Mouse (Mus musculus): Measurements from ENCODE around the gene Egfl7. TPM values are rescaled to one million over a fixed set of nuclear protein-coding genes. Genes with fewer than 3 reads are reported as not detected.

Gene Egfl7
- polyA plus RNA-seq, 1 experiment from 2014 or later: 110 TPM

DNA sequence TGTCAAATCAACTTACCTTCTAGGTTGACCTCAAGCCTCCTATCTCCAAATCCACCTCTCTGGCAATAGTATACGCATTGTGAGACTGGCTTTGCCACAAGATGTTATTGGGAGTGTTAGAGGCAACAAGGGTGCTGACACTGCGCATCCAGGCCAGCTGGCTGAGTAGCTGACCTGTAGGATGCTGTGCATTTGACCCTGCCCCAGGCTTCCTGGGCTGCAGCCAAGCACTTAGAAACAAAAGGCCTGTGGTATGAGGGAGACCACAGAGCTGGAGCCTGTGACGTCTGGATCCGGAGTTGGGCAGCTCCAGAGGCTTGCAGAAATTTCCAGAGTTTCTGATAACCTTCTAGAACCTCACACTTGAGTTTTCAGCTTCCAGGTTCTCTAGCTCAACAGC, 36.7 kb upstream of the Egfl7 start:
- DNase-seq (ENCODE audit: low spot score) (no peak), ATAC-seq (ENCODE audit: low read depth) (no peak)
- no peaks in the 10 kb centered on the region for H3K27me3 ChIP-seq (replicated peaks; ENCODE audit: control insufficient read depth, insufficient read depth, low read length)
- 55% methylated on average over 4 of the region's 4 CpGs for WGBS
- H3K36me3 ChIP-seq (ENCODE audit: control insufficient read depth, insufficient read depth, low read length): no peaks in the 10 kb centered on the region
- peaks cover 9% of the 10 kb centered on the region for H3K4me1 ChIP-seq (ENCODE audit: control insufficient read depth, insufficient read depth, low read length)
- H3K9me3 ChIP-seq (ENCODE audit: control insufficient read depth, low read length): no peaks in the 10 kb centered on the region
- H3K4me2 ChIP-seq (ENCODE audit: low read depth, low read length): no peak overlapping the region
- no peak overlapping the region for H3K27ac ChIP-seq (replicated peaks; ENCODE audit: low read depth, low read length)
- no peak overlapping the region for H3K9ac ChIP-seq (ENCODE audit: low read depth, low read length)
- H3K4me3 ChIP-seq (ENCODE audit: low read depth, low read length): no peak overlapping the region

DNA sequence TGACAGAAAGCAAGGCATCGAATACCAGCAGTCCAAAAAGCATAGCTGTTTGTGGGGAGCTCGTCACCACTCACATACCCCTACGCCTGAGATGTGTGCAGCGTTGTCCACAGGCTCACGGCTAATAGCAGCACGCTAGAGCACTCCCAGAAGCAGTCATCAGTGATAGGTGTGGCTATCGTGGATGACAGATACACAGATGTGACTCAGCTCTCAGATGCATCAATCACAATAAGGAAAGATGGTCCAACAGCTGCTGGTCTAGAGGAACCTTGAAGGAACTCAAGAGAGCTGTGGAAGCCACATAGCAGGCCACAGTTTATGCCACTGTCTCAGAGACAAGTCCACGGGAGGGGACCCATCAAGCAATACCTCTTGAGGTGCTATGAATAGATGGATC, 36.0 kb upstream of the Egfl7 start:
- WGBS: 81% methylated on average over 8 of the region's 8 CpGs
- H3K4me1 ChIP-seq (ENCODE audit: control insufficient read depth, insufficient read depth, low read length): peaks cover 9% of the 10 kb centered on the region
- H3K27ac ChIP-seq (replicated peaks; ENCODE audit: low read depth, low read length): no peak overlapping the region
- no peaks in the 10 kb centered on the region for H3K36me3 ChIP-seq (ENCODE audit: control insufficient read depth, insufficient read depth, low read length)
- H3K9me3 ChIP-seq (ENCODE audit: control insufficient read depth, low read length): no peaks in the 10 kb centered on the region
- no peak overlapping the region for H3K4me2 ChIP-seq (ENCODE audit: low read depth, low read length)
- ATAC-seq (ENCODE audit: low read depth) (no peak), DNase-seq (ENCODE audit: low spot score) (no peak)
- H3K4me3 ChIP-seq (ENCODE audit: low read depth, low read length): no peak overlapping the region
- no peak overlapping the region for H3K9ac ChIP-seq (ENCODE audit: low read depth, low read length)
- H3K27me3 ChIP-seq (replicated peaks; ENCODE audit: control insufficient read depth, insufficient read depth, low read length): no peaks in the 10 kb centered on the region

DNA sequence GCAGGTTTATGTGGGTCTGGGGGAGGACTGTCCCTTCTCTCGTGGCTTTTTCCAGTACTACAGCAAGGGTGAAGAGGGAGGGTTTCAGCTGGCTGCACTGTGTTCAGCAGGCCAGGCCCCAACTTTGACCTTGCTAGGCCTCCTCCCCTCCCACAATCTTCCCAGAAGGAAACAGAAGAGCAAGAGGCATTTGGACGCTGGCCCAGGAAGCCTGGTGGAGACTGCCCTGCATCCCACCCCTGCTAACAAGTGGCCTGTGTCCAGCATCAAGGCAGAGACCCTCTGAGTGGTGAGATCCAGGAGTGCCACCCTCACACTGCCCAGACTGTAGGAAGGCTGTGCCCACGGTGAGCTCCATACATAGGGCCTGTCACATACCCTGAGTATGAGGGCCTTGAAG, 35.5 kb upstream of the Egfl7 start:
- WGBS: 82% methylated on average over 3 of the region's 3 CpGs
- no peak overlapping the region for H3K4me2 ChIP-seq (ENCODE audit: low read depth, low read length)
- no peak overlapping the region for H3K4me3 ChIP-seq (ENCODE audit: low read depth, low read length)
- no peaks in the 10 kb centered on the region for H3K27me3 ChIP-seq (replicated peaks; ENCODE audit: control insufficient read depth, insufficient read depth, low read length)
- DNase-seq (ENCODE audit: low spot score): no peak
- H3K4me1 ChIP-seq (ENCODE audit: control insufficient read depth, insufficient read depth, low read length): peaks cover 9% of the 10 kb centered on the region
- H3K36me3 ChIP-seq (ENCODE audit: control insufficient read depth, insufficient read depth, low read length): no peaks in the 10 kb centered on the region
- ATAC-seq (ENCODE audit: low read depth): no peak
- no peaks in the 10 kb centered on the region for H3K9me3 ChIP-seq (ENCODE audit: control insufficient read depth, low read length)
- no peak overlapping the region for H3K27ac ChIP-seq (replicated peaks; ENCODE audit: low read depth, low read length)
- no peak overlapping the region for H3K9ac ChIP-seq (ENCODE audit: low read depth, low read length)

DNA sequence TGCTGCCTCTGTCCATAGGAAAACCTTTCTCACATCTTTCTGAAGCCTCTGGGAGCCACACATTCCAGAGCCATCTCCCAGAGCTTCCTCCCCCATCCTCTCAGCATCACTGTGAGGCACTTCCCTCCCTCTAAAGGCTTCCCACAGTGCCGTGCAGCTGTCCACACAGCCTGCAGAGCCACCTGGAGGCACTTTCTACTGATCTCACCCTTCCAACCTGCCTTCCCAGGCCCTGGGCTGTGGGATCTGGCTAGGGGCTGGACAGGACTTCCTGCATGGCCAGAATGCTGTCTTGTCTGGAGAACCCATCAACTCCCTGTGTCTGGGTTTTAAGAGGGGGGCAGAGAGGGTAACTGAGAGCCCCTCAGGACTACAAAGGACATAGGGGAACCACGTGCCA, 32.3 kb upstream of the Egfl7 start:
- DNase-seq (ENCODE audit: low spot score): peak; percentile 62
- Histone ChIP-seq H3K4me1 (ENCODE audit: control insufficient read depth, insufficient read depth, low read length) (peaks cover 11% of the 10 kb centered on the region), H3K4me2 (ENCODE audit: low read depth, low read length) (no peak overlapping the region), H3K36me3 (ENCODE audit: control insufficient read depth, insufficient read depth, low read length) (no peaks in the 10 kb centered on the region), H3K9me3 (ENCODE audit: control insufficient read depth, low read length) (no peaks in the 10 kb centered on the region), H3K4me3 (ENCODE audit: low read depth, low read length) (no peak overlapping the region), H3K27ac (replicated peaks; ENCODE audit: low read depth, low read length) (peak overlapping the region; percentile 19), H3K9ac (ENCODE audit: low read depth, low read length) (no peak overlapping the region), H3K27me3 (replicated peaks; ENCODE audit: control insufficient read depth, insufficient read depth, low read length) (no peaks in the 10 kb centered on the region)
- WGBS: 10% methylated on average over 2 of the region's 2 CpGs
- ATAC-seq (ENCODE audit: low read depth): peak; percentile 76

DNA sequence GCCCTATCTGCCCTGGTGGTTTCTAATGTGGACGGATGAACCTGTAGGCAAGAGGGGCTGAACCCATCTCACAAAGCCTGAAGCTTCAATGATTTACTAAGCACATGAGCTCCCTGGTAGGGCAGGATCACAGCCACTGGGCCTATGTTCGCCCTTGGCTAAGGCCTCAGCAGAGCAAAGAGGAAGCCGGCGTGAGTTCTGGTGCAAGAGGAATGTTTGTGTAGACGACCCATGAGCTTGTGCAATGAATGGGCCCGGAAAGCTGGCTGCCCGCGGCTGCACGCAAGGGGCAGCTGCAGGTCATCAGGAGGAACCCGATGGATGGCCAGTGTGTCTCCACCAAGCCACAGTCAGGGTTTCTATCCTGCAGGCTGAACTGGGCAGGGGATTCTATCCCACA, 30.0 kb upstream of the Egfl7 start:
- Histone ChIP-seq H3K9me3 (ENCODE audit: control insufficient read depth, low read length) (no peaks in the 10 kb centered on the region), H3K27me3 (replicated peaks; ENCODE audit: control insufficient read depth, insufficient read depth, low read length) (no peaks in the 10 kb centered on the region), H3K4me1 (ENCODE audit: control insufficient read depth, insufficient read depth, low read length) (peaks cover 8% of the 10 kb centered on the region), H3K27ac (replicated peaks; ENCODE audit: low read depth, low read length) (no peak overlapping the region), H3K9ac (ENCODE audit: low read depth, low read length) (no peak overlapping the region), H3K4me2 (ENCODE audit: low read depth, low read length) (no peak overlapping the region), H3K36me3 (ENCODE audit: control insufficient read depth, insufficient read depth, low read length) (no peaks in the 10 kb centered on the region), H3K4me3 (ENCODE audit: low read depth, low read length) (no peak overlapping the region)
- no peak for ATAC-seq (ENCODE audit: low read depth)
- 69% methylated on average over 10 of the region's 10 CpGs for WGBS
- DNase-seq (ENCODE audit: low spot score): no peak

DNA sequence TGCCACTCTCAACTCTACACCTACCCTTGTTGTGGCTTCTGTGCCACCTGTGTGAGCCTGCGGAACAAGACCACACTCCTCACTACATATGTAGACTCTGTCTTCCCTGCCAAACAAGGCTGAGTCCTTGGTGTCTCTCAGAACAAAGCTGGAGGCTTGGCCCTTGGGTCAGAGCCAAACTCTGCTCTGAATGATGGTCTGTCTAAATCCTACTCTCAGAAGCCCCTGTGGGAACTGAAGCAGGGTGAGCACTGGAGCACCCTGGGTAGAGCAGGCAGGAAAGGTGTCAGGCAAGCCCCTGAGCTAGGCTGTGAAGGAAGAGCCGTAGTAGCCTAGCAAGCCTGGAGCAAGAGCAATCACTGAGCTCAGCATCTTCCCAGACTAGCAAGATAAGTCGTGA, 29.6 kb upstream of the Egfl7 start:
- Histone ChIP-seq H3K27me3 (replicated peaks; ENCODE audit: control insufficient read depth, insufficient read depth, low read length) (no peaks in the 10 kb centered on the region), H3K4me3 (ENCODE audit: low read depth, low read length) (no peak overlapping the region), H3K4me2 (ENCODE audit: low read depth, low read length) (no peak overlapping the region), H3K36me3 (ENCODE audit: control insufficient read depth, insufficient read depth, low read length) (no peaks in the 10 kb centered on the region), H3K9me3 (ENCODE audit: control insufficient read depth, low read length) (no peaks in the 10 kb centered on the region), H3K4me1 (ENCODE audit: control insufficient read depth, insufficient read depth, low read length) (peaks cover 8% of the 10 kb centered on the region), H3K27ac (replicated peaks; ENCODE audit: low read depth, low read length) (no peak overlapping the region), H3K9ac (ENCODE audit: low read depth, low read length) (no peak overlapping the region)
- DNase-seq (ENCODE audit: low spot score): no peak
- 55% methylated on average over 3 of the region's 3 CpGs for WGBS
- ATAC-seq (ENCODE audit: low read depth): no peak

DNA sequence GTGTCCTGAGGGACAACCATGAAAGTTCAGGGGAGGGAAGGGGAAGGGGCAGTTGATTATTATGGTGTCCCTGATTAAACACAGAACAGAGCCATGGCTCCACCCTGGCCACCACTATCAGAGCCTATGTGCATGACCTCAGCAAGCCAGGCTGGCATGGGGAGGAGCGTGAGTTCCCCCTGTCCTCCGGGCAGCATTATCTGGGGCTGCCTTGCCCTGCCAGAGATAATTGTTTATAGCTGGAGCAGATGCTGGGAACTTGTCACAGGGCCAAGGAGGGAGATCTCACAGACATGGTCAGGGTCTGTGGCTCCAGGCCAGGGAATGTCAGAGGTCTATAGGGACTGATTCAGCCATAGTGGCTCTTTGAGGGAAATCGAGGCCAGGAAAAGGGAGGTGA, 29.0 kb upstream of the Egfl7 start:
- H3K27ac ChIP-seq (replicated peaks; ENCODE audit: low read depth, low read length): no peak overlapping the region; the same call in 1 of the 2 replicates

DNA sequence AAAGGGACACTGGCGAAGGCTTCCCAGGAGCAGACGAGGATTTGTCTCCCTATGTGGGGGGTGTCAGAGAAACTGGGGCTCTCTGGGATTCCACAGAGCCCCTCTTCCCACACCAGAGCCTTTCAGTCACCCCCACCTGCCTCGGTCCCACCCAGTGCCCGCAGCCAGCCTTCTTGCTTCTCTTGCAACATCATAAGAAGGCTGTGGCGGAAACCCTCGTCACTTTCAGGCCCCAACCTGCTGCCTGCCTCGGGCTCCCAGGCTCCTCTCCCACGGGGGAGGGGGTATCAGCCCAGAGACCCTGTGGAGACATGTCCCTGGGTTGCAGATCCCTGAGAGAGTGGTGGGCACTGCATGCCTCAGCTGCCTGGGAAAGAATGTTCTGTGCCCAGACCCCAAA, 28.4 kb upstream of the Egfl7 start:
- Histone ChIP-seq H3K27ac (replicated peaks; ENCODE audit: low read depth, low read length) (peak overlapping the region; percentile 52; the same call in 1 of the 2 replicates), H3K36me3 (ENCODE audit: control insufficient read depth, insufficient read depth, low read length) (no peaks in the 10 kb centered on the region), H3K9ac (ENCODE audit: low read depth, low read length) (no peak overlapping the region), H3K27me3 (replicated peaks; ENCODE audit: control insufficient read depth, insufficient read depth, low read length) (no peaks in the 10 kb centered on the region), H3K9me3 (ENCODE audit: control insufficient read depth, low read length) (no peaks in the 10 kb centered on the region), H3K4me1 (ENCODE audit: control insufficient read depth, insufficient read depth, low read length) (peaks cover 8% of the 10 kb centered on the region), H3K4me2 (ENCODE audit: low read depth, low read length) (no peak overlapping the region), H3K4me3 (ENCODE audit: low read depth, low read length) (no peak overlapping the region)
- WGBS: 61% methylated on average over 7 of the region's 8 CpGs
- ATAC-seq (ENCODE audit: low read depth): 0 out of 2 replicates have a peak, but pooled peaks have one; percentile 16
- DNase-seq (ENCODE audit: low spot score): no peak

More for the DNA sequence above, 29.0 kb upstream of the Egfl7 start:
- Histone ChIP-seq H3K4me3 (ENCODE audit: low read depth, low read length) (no peak overlapping the region), H3K36me3 (ENCODE audit: control insufficient read depth, insufficient read depth, low read length) (no peaks in the 10 kb centered on the region), H3K4me2 (ENCODE audit: low read depth, low read length) (no peak overlapping the region), H3K9ac (ENCODE audit: low read depth, low read length) (no peak overlapping the region), H3K27me3 (replicated peaks; ENCODE audit: control insufficient read depth, insufficient read depth, low read length) (no peaks in the 10 kb centered on the region), H3K9me3 (ENCODE audit: control insufficient read depth, low read length) (no peaks in the 10 kb centered on the region), H3K4me1 (ENCODE audit: control insufficient read depth, insufficient read depth, low read length) (peaks cover 8% of the 10 kb centered on the region)
- no peak for DNase-seq (ENCODE audit: low spot score)
- 67% methylated on average over 3 of the region's 3 CpGs for WGBS
- no peak for ATAC-seq (ENCODE audit: low read depth)

DNA sequence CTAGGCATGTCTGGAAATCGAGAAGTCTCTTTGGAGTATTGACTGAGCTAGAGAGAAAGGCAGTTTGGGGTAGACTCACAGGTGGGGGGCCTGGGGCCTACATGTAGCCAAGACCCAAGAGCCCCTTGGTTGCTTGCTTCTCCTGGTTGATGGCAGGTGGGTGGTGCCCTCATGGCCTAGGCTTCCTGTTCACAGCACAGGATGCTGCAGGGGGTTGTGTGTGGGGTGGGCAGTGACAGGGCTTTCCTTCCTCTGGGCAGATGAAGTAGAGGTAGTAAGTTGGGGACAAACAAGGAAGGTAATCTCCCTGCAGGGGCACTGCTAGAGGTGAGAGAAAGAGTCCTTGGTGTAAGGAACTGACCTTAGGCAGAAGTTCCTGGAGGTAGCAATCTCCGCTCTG, 27.7 kb upstream of the Egfl7 start:
- Histone ChIP-seq H3K36me3 (ENCODE audit: control insufficient read depth, insufficient read depth, low read length) (no peaks in the 10 kb centered on the region), H3K9me3 (ENCODE audit: control insufficient read depth, low read length) (no peaks in the 10 kb centered on the region), H3K9ac (ENCODE audit: low read depth, low read length) (no peak overlapping the region), H3K4me1 (ENCODE audit: control insufficient read depth, insufficient read depth, low read length) (peaks cover 8% of the 10 kb centered on the region), H3K27ac (replicated peaks; ENCODE audit: low read depth, low read length) (no peak overlapping the region; the same call in 1 of the 2 replicates), H3K4me2 (ENCODE audit: low read depth, low read length) (no peak overlapping the region), H3K27me3 (replicated peaks; ENCODE audit: control insufficient read depth, insufficient read depth, low read length) (no peaks in the 10 kb centered on the region), H3K4me3 (ENCODE audit: low read depth, low read length) (no peak overlapping the region)
- ATAC-seq (ENCODE audit: low read depth) (no peak), DNase-seq (ENCODE audit: low spot score) (no peak)
- 72% methylated on average over 2 of the region's 2 CpGs for WGBS

All from embryonic facial prominence, embryonic 14.5 days (tissue).